Mouse (Mus musculus) heart, embryonic 13.5 days (tissue): ENCODE data around the gene Ube3a. TPM values are rescaled to one million over a fixed set of nuclear protein-coding genes. Genes with fewer than 3 reads are reported as not detected.

Experiments used
- ATAC-seq: fragments of 200-750 bp; cut with Nextera tagmentation; 2 replicates; pipeline ENCODE4 v1.8.0; 2017; ENCODE audit warnings: moderate TSS enrichment; ENCODE audit not compliant: insufficient number of reproducible peaks, low FRiP score, low TSS enrichment; ENCODE audit errors: extremely low read depth
- H3K27ac ChIP-seq: fragments of 300-500 bp; sonication (generic); replicated peaks from 2 replicates; pipeline ENCODE4 v1.5.1; 2015; ENCODE audit warnings: moderate library complexity, mild to moderate bottlenecking, inconsistent platforms
- H3K27me3 ChIP-seq: fragments of 300-500 bp; sonication (generic); replicated peaks from 2 replicates; pipeline ENCODE4 v1.6.1; 2015; ENCODE audit warnings: mild to moderate bottlenecking, inconsistent platforms
- H3K36me3 ChIP-seq: fragments of 300-500 bp; sonication (generic); 2 replicates; pipeline ENCODE4 v1.6.1; 2015; ENCODE audit warnings: mild to moderate bottlenecking, inconsistent platforms
- H3K4me1 ChIP-seq: fragments of 300-500 bp; sonication (generic); 2 replicates; pipeline ENCODE4 v1.6.1; 2015; ENCODE audit warnings: inconsistent platforms
- H3K4me2 ChIP-seq: fragments of 300-500 bp; sonication (generic); 2 replicates; pipeline ENCODE4 v1.6.1; 2015; ENCODE audit warnings: inconsistent platforms, mild to moderate bottlenecking, moderate library complexity
- H3K4me3 ChIP-seq: fragments of 300-500 bp; sonication (generic); 2 replicates; pipeline ENCODE4 v1.5.1; 2015; ENCODE audit warnings: moderate library complexity, mild to moderate bottlenecking, inconsistent platforms
- H3K9ac ChIP-seq: fragments of 300-500 bp; sonication (generic); 2 replicates; pipeline ENCODE4 v1.6.1; 2015; ENCODE audit warnings: inconsistent platforms, mild to moderate bottlenecking, moderate library complexity
- H3K9me3 ChIP-seq: fragments of 300-500 bp; sonication (generic); 2 replicates; pipeline ENCODE4 v1.6.1; 2016; ENCODE audit warnings: inconsistent platforms
- WGBS: fragments of 180-500 bp; shearing (Covaris S2); methylation state at CpG from one replicate; pipeline ENCODE4 v1.1.7; 2015; ENCODE audit warnings: mixed read lengths; 5-methylcytosine and 5-hydroxymethylcytosine counted together
- polyA plus RNA-seq: library from polyadenylated mRNA; unstranded; fragments of >200 nt; fragmentation: Nextera tagmentation; extraction: Ambion mirVana; gene quantifications from 2 replicates; pipeline ENCODE4 v1.2.1, GENCODE M21; 2015

The Ube3a gene
- polyA plus RNA-seq, 1 experiment from 2014 or later, result 96.1 TPM

DNA sequence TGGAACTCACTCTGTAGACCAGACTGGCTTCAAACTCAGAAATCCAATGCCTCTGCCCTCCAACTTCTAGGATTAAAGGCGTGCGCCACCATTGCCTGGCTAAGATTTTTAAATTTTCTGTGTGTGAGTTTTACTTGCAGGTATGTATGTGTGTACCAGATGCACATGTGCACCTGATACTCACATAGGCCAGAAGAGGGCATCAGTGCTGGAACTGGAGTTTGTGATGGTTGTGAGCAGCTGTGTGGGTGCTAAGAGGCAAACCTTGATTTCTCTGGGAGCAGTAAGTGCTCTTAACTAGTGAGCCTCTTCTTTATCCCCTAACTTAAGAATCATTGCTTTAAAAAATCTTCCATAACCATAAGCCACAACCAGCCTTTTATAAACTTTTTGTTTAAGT is 17.0 kb downstream of the Ube3a start:
- no peak for ATAC-seq
- no peaks in the 10 kb centered on the region for H3K9me3 ChIP-seq

GRCm38 (mm10) chr7:59253373-59253772 is 24.8 kb downstream of the Ube3a start:
- Histone ChIP-seq H3K9ac (no peak overlapping the region), H3K9me3 (peaks cover 3% of the 10 kb centered on the region), H3K36me3 (peaks cover 43% of the 10 kb centered on the region), H3K4me2 (no peak overlapping the region), H3K27me3 (no peaks in the 10 kb centered on the region), H3K4me3 (no peak overlapping the region), H3K27ac (no peak overlapping the region), H3K4me1 (peaks cover 8% of the 10 kb centered on the region)
- ATAC-seq, result no peak
- WGBS, result 98% methylated on average over 2 of the region's 2 CpGs

More for the DNA sequence above, 17.0 kb downstream of the Ube3a start:
- Histone ChIP-seq H3K27ac (no peak overlapping the region), H3K4me2 (no peak overlapping the region), H3K9ac (no peak overlapping the region), H3K27me3 (no peaks in the 10 kb centered on the region), H3K4me3 (no peak overlapping the region), H3K4me1 (no peaks in the 10 kb centered on the region), H3K36me3 (peaks cover 18% of the 10 kb centered on the region)
- 98% methylated on average over 2 of the region's 2 CpGs for WGBS

DNA sequence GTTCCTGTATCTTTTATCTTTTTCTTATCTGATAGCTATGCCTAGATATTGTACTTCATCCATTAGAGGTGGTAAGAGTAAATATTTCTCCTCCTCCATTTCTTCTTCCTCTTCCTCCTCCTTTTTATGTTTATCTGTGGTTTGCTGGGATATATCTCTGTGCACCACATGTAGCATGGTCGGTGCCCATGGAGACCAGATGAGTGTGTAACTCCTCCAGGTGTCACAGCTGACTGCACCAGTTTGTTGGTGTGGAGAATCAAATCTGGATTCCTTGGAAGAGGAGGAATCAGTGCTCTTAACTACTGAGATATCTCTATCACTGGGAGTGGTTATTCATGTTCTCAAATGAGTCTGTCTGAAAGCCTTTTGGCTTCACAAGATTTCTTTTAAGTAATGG is 37.0 kb downstream of the Ube3a start:
- H3K4me3 ChIP-seq, result no peak overlapping the region
- H3K9ac ChIP-seq, result no peak overlapping the region
- no peak for ATAC-seq
- no peak overlapping the region for H3K27ac ChIP-seq
- WGBS, result 95% methylated on average over 1 of the region's 1 CpGs
- no peaks in the 10 kb centered on the region for H3K27me3 ChIP-seq
- no peak overlapping the region for H3K4me2 ChIP-seq
- H3K36me3 ChIP-seq, result peaks cover 9% of the 10 kb centered on the region
- no peaks in the 10 kb centered on the region for H3K9me3 ChIP-seq
- no peaks in the 10 kb centered on the region for H3K4me1 ChIP-seq

GRCm38 (mm10) chr7:59271775-59272174 is 43.2 kb downstream of the Ube3a start:
- 65% methylated on average over 4 of the region's 4 CpGs for WGBS

DNA sequence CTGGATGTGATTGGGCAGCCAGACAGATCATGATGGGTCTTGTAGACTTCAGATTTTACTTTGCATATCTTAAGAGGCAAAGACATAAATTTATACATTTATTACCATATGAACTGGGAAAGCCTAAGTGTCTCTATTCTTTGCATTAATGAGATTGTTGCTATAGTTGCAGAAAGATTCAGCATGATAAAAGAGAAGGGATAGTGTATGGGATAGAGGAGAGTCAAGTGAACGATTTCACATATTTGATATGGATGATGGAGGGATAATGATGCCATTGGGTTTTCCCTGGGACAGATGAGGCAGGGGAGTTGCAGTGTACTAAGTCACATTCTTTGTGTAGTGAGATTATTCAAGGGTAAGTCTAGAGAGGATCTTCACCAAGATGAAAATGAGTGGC is 84.0 kb downstream of the Ube3a start:
- H3K27ac ChIP-seq, result no peak overlapping the region
- H3K4me1 ChIP-seq, result no peaks in the 10 kb centered on the region
- H3K36me3 ChIP-seq, result peaks cover 30% of the 10 kb centered on the region
- H3K4me3 ChIP-seq, result no peak overlapping the region
- no peak overlapping the region for H3K4me2 ChIP-seq
- 91% methylated on average over 1 of the region's 1 CpGs for WGBS
- no peaks in the 10 kb centered on the region for H3K9me3 ChIP-seq
- ATAC-seq, result no peak
- no peak overlapping the region for H3K9ac ChIP-seq
- no peaks in the 10 kb centered on the region for H3K27me3 ChIP-seq

More at GRCm38 (mm10) chr7:59271775-59272174, 43.2 kb downstream of the Ube3a start:
- H3K4me3 ChIP-seq, result no peak overlapping the region
- peaks cover 15% of the 10 kb centered on the region for H3K36me3 ChIP-seq
- no peak for ATAC-seq
- no peak overlapping the region for H3K9ac ChIP-seq
- H3K27ac ChIP-seq, result no peak overlapping the region
- H3K27me3 ChIP-seq, result no peaks in the 10 kb centered on the region
- no peak overlapping the region for H3K4me2 ChIP-seq
- no peaks in the 10 kb centered on the region for H3K9me3 ChIP-seq
- no peaks in the 10 kb centered on the region for H3K4me1 ChIP-seq

DNA sequence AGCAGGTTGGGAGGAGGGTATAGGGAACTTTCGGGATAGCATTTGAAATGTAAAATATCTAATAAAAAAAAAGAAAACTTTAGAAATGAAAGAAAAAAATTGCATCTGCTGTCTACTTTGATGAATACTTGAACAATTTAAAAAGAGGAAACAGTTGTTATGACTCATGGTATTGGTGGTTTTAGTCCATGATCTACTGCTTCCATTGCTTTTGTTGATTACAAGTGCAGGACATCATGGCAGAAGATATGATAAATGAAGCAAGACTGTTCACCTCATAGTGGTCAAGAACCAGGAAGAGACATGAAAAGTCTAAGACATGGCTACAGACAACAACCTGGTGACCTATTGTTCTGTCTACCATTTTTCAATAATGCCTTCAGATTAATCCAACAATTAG is 94.2 kb downstream of the Ube3a start:
- no peak overlapping the region for H3K4me2 ChIP-seq
- WGBS, result 77% methylated on average over 1 of the region's 1 CpGs
- H3K9me3 ChIP-seq, result no peaks in the 10 kb centered on the region
- H3K27me3 ChIP-seq, result no peaks in the 10 kb centered on the region
- H3K4me1 ChIP-seq, result no peaks in the 10 kb centered on the region
- no peaks in the 10 kb centered on the region for H3K36me3 ChIP-seq
- ATAC-seq, result no peak
- H3K4me3 ChIP-seq, result no peak overlapping the region
- no peak overlapping the region for H3K27ac ChIP-seq
- H3K9ac ChIP-seq, result no peak overlapping the region
